Mouse (Mus musculus) hindbrain, embryonic 11.5 days (tissue): ENCODE data around the gene Krt87. TPM values are rescaled to one million over a fixed set of nuclear protein-coding genes. Genes with fewer than 3 reads are reported as not detected.

Experiments
- ATAC-seq: fragments of 200-750 bp; cut with Nextera tagmentation; 2 replicates; pipeline ENCODE4 v1.8.0; 2017; ENCODE audit warnings: mild to moderate bottlenecking, moderate TSS enrichment, moderate library complexity; ENCODE audit not compliant: low FRiP score
- DNase-seq: peaks from one replicate; pipeline ENCODE4 v3.0.0-alpha.2; 2015; ENCODE audit warnings: low spot score
- H3K27ac ChIP-seq: fragments of 300-500 bp; sonication (generic); 2 replicates; pipeline ENCODE4 v1.5.1; 2014; ENCODE audit warnings: mild to moderate bottlenecking, low read depth, low read length
- H3K27me3 ChIP-seq: fragments of 300-500 bp; sonication (generic); 2 replicates; pipeline ENCODE4 v1.6.1; 2014; ENCODE audit warnings: mild to moderate bottlenecking, low read length, moderate library complexity, mixed read lengths; ENCODE audit not compliant: control insufficient read depth, insufficient read depth
- H3K36me3 ChIP-seq: fragments of 300-500 bp; sonication (generic); 2 replicates; pipeline ENCODE4 v1.6.1; 2014; ENCODE audit warnings: mild to moderate bottlenecking, low read length, moderate library complexity, mixed read lengths; ENCODE audit not compliant: control insufficient read depth, insufficient read depth
- H3K4me1 ChIP-seq: fragments of 300-500 bp; sonication (generic); replicated peaks from 2 replicates; pipeline ENCODE4 v1.6.1; 2014; ENCODE audit warnings: low read length, mixed read lengths; ENCODE audit not compliant: control insufficient read depth, insufficient read depth
- H3K4me2 ChIP-seq: fragments of 300-500 bp; sonication (generic); replicated peaks from 2 replicates; pipeline ENCODE4 v1.6.1; 2014; ENCODE audit warnings: mild to moderate bottlenecking, low read depth, low read length
- H3K4me3 ChIP-seq: fragments of 300-500 bp; sonication (generic); 2 replicates; pipeline ENCODE4 v1.5.1; 2014; ENCODE audit warnings: low read depth, low read length
- H3K9ac ChIP-seq: fragments of 300-500 bp; sonication (generic); 2 replicates; pipeline ENCODE4 v1.6.1; 2014; ENCODE audit warnings: low read depth, low read length
- H3K9me3 ChIP-seq: fragments of 300-500 bp; sonication (generic); 2 replicates; pipeline ENCODE4 v1.6.1; 2016; ENCODE audit warnings: low read length; ENCODE audit not compliant: control insufficient read depth
- WGBS: fragments of 180-500 bp; shearing (Covaris S2); extraction: QIAGEN DNeasy Blood & Tissue Kit; methylation state at CpG from one replicate; pipeline ENCODE4 v1.1.7; 2014; 5-methylcytosine and 5-hydroxymethylcytosine counted together
- polyA plus RNA-seq: library from polyadenylated mRNA; unstranded; fragments of >200 nt; fragmentation: Nextera tagmentation; extraction: Ambion mirVana; gene quantifications from 2 replicates; pipeline ENCODE4 v1.2.1, GENCODE M21; 2014

The Krt87 gene
- 0.08 TPM in 1 of 2 replicates, not detected in the other for polyA plus RNA-seq

GRCm38 (mm10) chr15:101438555-101438954 is at the start of gene Krt87:
Gene Krt87 (minus strand): TSS chr15:101438804.
- peaks cover 19% of the 10 kb centered on the region for H3K27me3 ChIP-seq
- ATAC-seq, result no peak
- H3K4me3 ChIP-seq, result peak within 1 kb of the TSS; percentile 27
- DNase-seq, result peak; percentile 41
- peak within 1 kb of the TSS; percentile 58 for H3K4me2 ChIP-seq
- peak within 1 kb of the TSS; percentile 44 for H3K9ac ChIP-seq
- 0 out of 2 replicates have a peak, but pooled peaks cover 4% of the 10 kb centered on the region for H3K4me1 ChIP-seq
- no peak within 1 kb of the TSS for H3K27ac ChIP-seq
- no peaks in the 10 kb centered on the region for H3K36me3 ChIP-seq
- WGBS, result 3% methylated on average over 34 of the region's 34 CpGs
- H3K9me3 ChIP-seq, result no peaks in the 10 kb centered on the region

- 79% methylated on average over 11 of the region's 11 CpGs for WGBS
- H3K9ac ChIP-seq, result no peak overlapping the region
- no peaks in the 10 kb centered on the region for H3K4me1 ChIP-seq
- H3K4me2 ChIP-seq, result no peak overlapping the region
- DNase-seq, result no peak
- H3K27ac ChIP-seq, result no peak overlapping the region
- H3K27me3 ChIP-seq, result no peaks in the 10 kb centered on the region
- H3K36me3 ChIP-seq, result no peaks in the 10 kb centered on the region
- H3K9me3 ChIP-seq, result no peaks in the 10 kb centered on the region
- no peak for ATAC-seq
- H3K4me3 ChIP-seq, result no peak overlapping the region
Observed at GRCm38 (mm10) chr15:101485911-101486635, 47.5 kb upstream of the Krt87 start.

GRCm38 (mm10) chr15:101484939-101485338 is 46.3 kb upstream of the Krt87 start:
- WGBS, result 93% methylated on average over 1 of the region's 1 CpGs
- no peak overlapping the region for H3K9ac ChIP-seq
- no peak overlapping the region for H3K27ac ChIP-seq
- no peaks in the 10 kb centered on the region for H3K9me3 ChIP-seq
- no peak for ATAC-seq
- no peaks in the 10 kb centered on the region for H3K27me3 ChIP-seq
- H3K36me3 ChIP-seq, result no peaks in the 10 kb centered on the region
- H3K4me2 ChIP-seq, result no peak overlapping the region
- no peak for DNase-seq
- no peak overlapping the region for H3K4me3 ChIP-seq
- H3K4me1 ChIP-seq, result no peaks in the 10 kb centered on the region

GRCm38 (mm10) chr15:101483646-101484045 is 45.0 kb upstream of the Krt87 start:
- no peak overlapping the region for H3K9ac ChIP-seq
- DNase-seq (no peak), ATAC-seq (no peak)
- 88% methylated on average over 1 of the region's 1 CpGs for WGBS
- H3K4me1 ChIP-seq, result peaks cover 7% of the 10 kb centered on the region
- no peaks in the 10 kb centered on the region for H3K36me3 ChIP-seq
- H3K4me2 ChIP-seq, result no peak overlapping the region
- peaks cover 3% of the 10 kb centered on the region; the same call in 1 of the 2 replicates for H3K27me3 ChIP-seq
- no peak overlapping the region for H3K27ac ChIP-seq
- H3K9me3 ChIP-seq, result no peaks in the 10 kb centered on the region
- no peak overlapping the region for H3K4me3 ChIP-seq

GRCm38 (mm10) chr15:101482056-101482455 is 43.5 kb upstream of the Krt87 start:
- H3K4me1 ChIP-seq, result peaks cover 7% of the 10 kb centered on the region
- peaks cover 4% of the 10 kb centered on the region; the same call in 1 of the 2 replicates for H3K27me3 ChIP-seq
- WGBS, result 35% methylated on average over 4 of the region's 4 CpGs
- no peak overlapping the region for H3K4me3 ChIP-seq
- H3K9me3 ChIP-seq, result no peaks in the 10 kb centered on the region
- ATAC-seq (no peak), DNase-seq (no peak)
- no peaks in the 10 kb centered on the region for H3K36me3 ChIP-seq
- no peak overlapping the region for H3K27ac ChIP-seq
- no peak overlapping the region for H3K9ac ChIP-seq
- H3K4me2 ChIP-seq, result no peak overlapping the region

- DNase-seq, result peak; percentile 49
- 31% methylated on average over 11 of the region's 11 CpGs for WGBS
- Histone ChIP-seq H3K36me3 (no peaks in the 10 kb centered on the region), H3K9me3 (no peaks in the 10 kb centered on the region), H3K4me2 (peak overlapping the region; percentile 67), H3K27ac (no peak overlapping the region), H3K9ac (peak overlapping the region; percentile 50; the same call in 1 of the 2 replicates), H3K27me3 (peaks cover 4% of the 10 kb centered on the region; the same call in 1 of the 2 replicates), H3K4me3 (peak overlapping the region; percentile 24), H3K4me1 (peaks cover 7% of the 10 kb centered on the region)
- no peak for ATAC-seq
Observed at GRCm38 (mm10) chr15:101479666-101480060, 41.1 kb upstream of the Krt87 start.

GRCm38 (mm10) chr15:101479007-101479665 is 40.5 kb upstream of the Krt87 start:
- H3K9ac ChIP-seq, result peak overlapping the region; percentile 50; the same call in 1 of the 2 replicates
- whole genome bisulfite sequencing, result 13% methylated on average over 31 of the region's 31 CpGs
- H3K27ac ChIP-seq, result no peak overlapping the region
- peaks cover 7% of the 10 kb centered on the region for H3K4me1 ChIP-seq
- H3K27me3 ChIP-seq, result peaks cover 4% of the 10 kb centered on the region; the same call in 1 of the 2 replicates
- peak overlapping the region; percentile 24 for H3K4me3 ChIP-seq
- H3K4me2 ChIP-seq, result peak overlapping the region; percentile 67
- DNase-seq, result peak; percentile 74
- H3K9me3 ChIP-seq, result no peaks in the 10 kb centered on the region
- no peak for ATAC-seq
- H3K36me3 ChIP-seq, result no peaks in the 10 kb centered on the region

- H3K9ac ChIP-seq, result no peak within 1 kb of the TSS
- no peak within 1 kb of the TSS for H3K4me3 ChIP-seq
- H3K27ac ChIP-seq, result no peak within 1 kb of the TSS
- no peaks in the 10 kb centered on the region for H3K9me3 ChIP-seq
- H3K4me1 ChIP-seq, result no peaks in the 10 kb centered on the region
- WGBS, result 39% methylated on average over 10 of the region's 10 CpGs
- no peak for ATAC-seq
- DNase-seq, result peak; percentile 56
- H3K36me3 ChIP-seq, result no peaks in the 10 kb centered on the region
- H3K27me3 ChIP-seq, result no peaks in the 10 kb centered on the region
- H3K4me2 ChIP-seq, result no peak within 1 kb of the TSS
Observed at GRCm38 (mm10) chr15:101472952-101473528, 34.4 kb upstream of the Krt87 start, which contains the start of gene Krt86. Gene Krt86 (plus strand): TSS chr15:101473478.
